Mouse (Mus musculus): ENCODE data around the gene Higd1b. TPM values are rescaled to one million over a fixed set of nuclear protein-coding genes. Genes with fewer than 3 reads are reported as not detected.
A peak's percentile ranks its signal among the peaks of the same experiment; 100 is the strongest.

Gene Higd1b
- polyA plus RNA-seq, 1 experiment from 2014 or later = not detected

GRCm38 (mm10) chr11:102818121-102819020, 17.3 kb upstream of the Higd1b start:
- peaks cover 13% of the 10 kb centered on the region for H3K4me1 ChIP-seq (ENCODE audit: control insufficient read depth, insufficient read depth, low read length)
- peak overlapping the region; percentile 98 for H3K9ac ChIP-seq (replicated peaks; ENCODE audit: low read depth, low read length)
- H3K36me3 ChIP-seq (ENCODE audit: control insufficient read depth, insufficient read depth, low read length) = no peaks in the 10 kb centered on the region
- no peaks in the 10 kb centered on the region for H3K9me3 ChIP-seq (ENCODE audit: control insufficient read depth, low read depth, low read length)
- peak overlapping the region; percentile 44 for H3K4me2 ChIP-seq (replicated peaks; ENCODE audit: low read depth, low read length)
- no peaks in the 10 kb centered on the region for H3K27me3 ChIP-seq (ENCODE audit: control insufficient read depth, insufficient read depth, low read length)
- H3K27ac ChIP-seq (ENCODE audit: low read length) = peak overlapping the region; percentile 99
- peak overlapping the region; percentile 87 for H3K4me3 ChIP-seq (ENCODE audit: low read depth, low read length)
- peak; percentile 30 for ATAC-seq (ENCODE audit: insufficient number of reproducible peaks, insufficient read depth, low FRiP score, low read depth)
- WGBS = under 1% methylated on average over 78 of the region's 92 CpGs

- Histone ChIP-seq H3K27ac (ENCODE audit: low read length) (peak within 1 kb of the TSS; percentile 99), H3K36me3 (ENCODE audit: control insufficient read depth, insufficient read depth, low read length) (no peaks in the 10 kb centered on the region), H3K27me3 (ENCODE audit: control insufficient read depth, insufficient read depth, low read length) (no peaks in the 10 kb centered on the region), H3K9ac (replicated peaks; ENCODE audit: low read depth, low read length) (peak within 1 kb of the TSS; percentile 98), H3K4me3 (ENCODE audit: low read depth, low read length) (peak within 1 kb of the TSS; percentile 87), H3K4me1 (ENCODE audit: control insufficient read depth, insufficient read depth, low read length) (peaks cover 13% of the 10 kb centered on the region), H3K9me3 (ENCODE audit: control insufficient read depth, low read depth, low read length) (no peaks in the 10 kb centered on the region), H3K4me2 (replicated peaks; ENCODE audit: low read depth, low read length) (peak within 1 kb of the TSS; percentile 44)
- under 1% methylated on average over 59 of the region's 97 CpGs for WGBS
- peak; percentile 88 for ATAC-seq (ENCODE audit: insufficient number of reproducible peaks, insufficient read depth, low FRiP score, low read depth)
Observed at GRCm38 (mm10) chr11:102819021-102819782, 16.4 kb upstream of the Higd1b start, which contains the start of gene Gjc1. Gjc1 (minus strand) TSS chr11:102819700.

GRCm38 (mm10) chr11:102819783-102820385, 15.8 kb upstream of the Higd1b start:
- 0 out of 2 replicates have a peak, but pooled peaks have one; percentile 15 for ATAC-seq (ENCODE audit: insufficient number of reproducible peaks, insufficient read depth, low FRiP score, low read depth)
- Histone ChIP-seq H3K27ac (ENCODE audit: low read length) (peak overlapping the region; percentile 99; the same call in 1 of the 2 replicates), H3K4me1 (ENCODE audit: control insufficient read depth, insufficient read depth, low read length) (peaks cover 13% of the 10 kb centered on the region), H3K36me3 (ENCODE audit: control insufficient read depth, insufficient read depth, low read length) (no peaks in the 10 kb centered on the region), H3K27me3 (ENCODE audit: control insufficient read depth, insufficient read depth, low read length) (no peaks in the 10 kb centered on the region), H3K9ac (replicated peaks; ENCODE audit: low read depth, low read length) (peak overlapping the region; percentile 98; the same call in 1 of the 2 replicates), H3K9me3 (ENCODE audit: control insufficient read depth, low read depth, low read length) (no peaks in the 10 kb centered on the region), H3K4me3 (ENCODE audit: low read depth, low read length) (peak overlapping the region; percentile 87), H3K4me2 (replicated peaks; ENCODE audit: low read depth, low read length) (peak overlapping the region; percentile 44)
- 4% methylated on average over 14 of the region's 14 CpGs for WGBS

GRCm38 (mm10) chr11:102820432-102820831, 15.2 kb upstream of the Higd1b start:
- peaks cover 13% of the 10 kb centered on the region for H3K4me1 ChIP-seq (ENCODE audit: control insufficient read depth, insufficient read depth, low read length)
- H3K9ac ChIP-seq (replicated peaks; ENCODE audit: low read depth, low read length) = no peak overlapping the region
- ATAC-seq (ENCODE audit: insufficient number of reproducible peaks, insufficient read depth, low FRiP score, low read depth) = no peak
- no peaks in the 10 kb centered on the region for H3K9me3 ChIP-seq (ENCODE audit: control insufficient read depth, low read depth, low read length)
- no peak overlapping the region for H3K4me2 ChIP-seq (replicated peaks; ENCODE audit: low read depth, low read length)
- H3K36me3 ChIP-seq (ENCODE audit: control insufficient read depth, insufficient read depth, low read length) = no peaks in the 10 kb centered on the region
- H3K4me3 ChIP-seq (ENCODE audit: low read depth, low read length) = no peak overlapping the region
- no peaks in the 10 kb centered on the region for H3K27me3 ChIP-seq (ENCODE audit: control insufficient read depth, insufficient read depth, low read length)
- 16% methylated on average over 3 of the region's 3 CpGs for WGBS
- H3K27ac ChIP-seq (ENCODE audit: low read length) = no peak overlapping the region

GRCm38 (mm10) chr11:102821231-102821630, 14.4 kb upstream of the Higd1b start:
- no peak for ATAC-seq (ENCODE audit: insufficient number of reproducible peaks, insufficient read depth, low FRiP score, low read depth)
- H3K27ac ChIP-seq (ENCODE audit: low read length) = no peak overlapping the region
- peaks cover 8% of the 10 kb centered on the region for H3K4me1 ChIP-seq (ENCODE audit: control insufficient read depth, insufficient read depth, low read length)
- no peak overlapping the region for H3K4me3 ChIP-seq (ENCODE audit: low read depth, low read length)
- no peak overlapping the region for H3K4me2 ChIP-seq (replicated peaks; ENCODE audit: low read depth, low read length)
- 49% methylated on average over 6 of the region's 6 CpGs for WGBS
- no peaks in the 10 kb centered on the region for H3K27me3 ChIP-seq (ENCODE audit: control insufficient read depth, insufficient read depth, low read length)
- no peaks in the 10 kb centered on the region for H3K36me3 ChIP-seq (ENCODE audit: control insufficient read depth, insufficient read depth, low read length)
- H3K9ac ChIP-seq (replicated peaks; ENCODE audit: low read depth, low read length) = no peak overlapping the region
- no peaks in the 10 kb centered on the region for H3K9me3 ChIP-seq (ENCODE audit: control insufficient read depth, low read depth, low read length)

GRCm38 (mm10) chr11:102826476-102826875, 9.2 kb upstream of the Higd1b start:
- Histone ChIP-seq H3K9ac (replicated peaks; ENCODE audit: low read depth, low read length) (no peak overlapping the region), H3K4me2 (replicated peaks; ENCODE audit: low read depth, low read length) (no peak overlapping the region), H3K27me3 (ENCODE audit: control insufficient read depth, insufficient read depth, low read length) (no peaks in the 10 kb centered on the region), H3K4me3 (ENCODE audit: low read depth, low read length) (no peak overlapping the region), H3K9me3 (ENCODE audit: control insufficient read depth, low read depth, low read length) (no peaks in the 10 kb centered on the region), H3K4me1 (ENCODE audit: control insufficient read depth, insufficient read depth, low read length) (no peaks in the 10 kb centered on the region), H3K27ac (ENCODE audit: low read length) (no peak overlapping the region), H3K36me3 (ENCODE audit: control insufficient read depth, insufficient read depth, low read length) (no peaks in the 10 kb centered on the region)
- no peak for ATAC-seq (ENCODE audit: insufficient number of reproducible peaks, insufficient read depth, low FRiP score, low read depth)
- WGBS = 72% methylated on average over 2 of the region's 2 CpGs

- no peak overlapping the region for H3K4me3 ChIP-seq (ENCODE audit: low read depth, low read length)
- no peaks in the 10 kb centered on the region for H3K4me1 ChIP-seq (ENCODE audit: control insufficient read depth, insufficient read depth, low read length)
- ATAC-seq (ENCODE audit: insufficient number of reproducible peaks, insufficient read depth, low FRiP score, low read depth) = no peak
- no peak overlapping the region for H3K27ac ChIP-seq (ENCODE audit: low read length)
- H3K9ac ChIP-seq (replicated peaks; ENCODE audit: low read depth, low read length) = no peak overlapping the region
- no peaks in the 10 kb centered on the region for H3K27me3 ChIP-seq (ENCODE audit: control insufficient read depth, insufficient read depth, low read length)
- H3K9me3 ChIP-seq (ENCODE audit: control insufficient read depth, low read depth, low read length) = no peaks in the 10 kb centered on the region
- WGBS = 56% methylated on average over 4 of the region's 4 CpGs
- no peaks in the 10 kb centered on the region for H3K36me3 ChIP-seq (ENCODE audit: control insufficient read depth, insufficient read depth, low read length)
- no peak overlapping the region for H3K4me2 ChIP-seq (replicated peaks; ENCODE audit: low read depth, low read length)
Observed at GRCm38 (mm10) chr11:102827097-102827496, 8.6 kb upstream of the Higd1b start.

GRCm38 (mm10) chr11:102830276-102830675, 5.4 kb upstream of the Higd1b start:
- Histone ChIP-seq H3K9me3 (ENCODE audit: control insufficient read depth, low read depth, low read length) (no peaks in the 10 kb centered on the region), H3K9ac (replicated peaks; ENCODE audit: low read depth, low read length) (no peak overlapping the region), H3K4me3 (ENCODE audit: low read depth, low read length) (no peak overlapping the region), H3K27ac (ENCODE audit: low read length) (no peak overlapping the region), H3K4me2 (replicated peaks; ENCODE audit: low read depth, low read length) (no peak overlapping the region), H3K36me3 (ENCODE audit: control insufficient read depth, insufficient read depth, low read length) (no peaks in the 10 kb centered on the region), H3K27me3 (ENCODE audit: control insufficient read depth, insufficient read depth, low read length) (no peaks in the 10 kb centered on the region), H3K4me1 (ENCODE audit: control insufficient read depth, insufficient read depth, low read length) (no peaks in the 10 kb centered on the region)
- 69% methylated on average over 4 of the region's 4 CpGs for WGBS
- ATAC-seq (ENCODE audit: insufficient number of reproducible peaks, insufficient read depth, low FRiP score, low read depth) = no peak
